Mouse (Mus musculus) spleen, embryonic (tissue): ENCODE measurements at regions not wholly inside any gene's neighbourhood (a gene's known extent, or its start where the extent isn't known, plus 50 kb on each side); places are given as distances from the start of the nearest gene placed in this dataset.

Experiments used
- CTCF ChIA-PET: fragments of 350-600 bp; sonication (Branson Sonifier 250); formaldehyde crosslinking; loops from one replicate; lab custom pipeline; 2022; lab: Charles Lee

DNA sequence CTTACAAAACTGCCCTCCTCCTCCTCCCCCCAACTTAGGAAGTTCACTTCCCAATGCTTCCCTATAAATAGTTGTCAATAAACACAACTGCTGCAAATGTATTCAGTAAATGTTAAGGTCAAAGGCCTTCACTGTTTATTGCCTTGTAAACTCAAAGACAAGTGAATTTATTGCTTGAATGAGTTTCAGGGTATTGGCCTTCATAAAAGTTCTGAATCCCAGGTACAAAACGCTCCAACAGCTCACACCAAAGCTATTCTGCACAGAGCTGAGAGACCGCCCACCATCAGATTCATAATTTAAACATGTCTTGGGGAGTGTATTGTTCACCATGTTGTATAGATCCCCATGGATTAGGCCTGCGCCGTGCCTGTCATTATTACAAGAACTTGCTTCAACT, 53.9 kb upstream of the Cdkn3 start:
- CTCF ChIA-PET = no interaction called here

DNA sequence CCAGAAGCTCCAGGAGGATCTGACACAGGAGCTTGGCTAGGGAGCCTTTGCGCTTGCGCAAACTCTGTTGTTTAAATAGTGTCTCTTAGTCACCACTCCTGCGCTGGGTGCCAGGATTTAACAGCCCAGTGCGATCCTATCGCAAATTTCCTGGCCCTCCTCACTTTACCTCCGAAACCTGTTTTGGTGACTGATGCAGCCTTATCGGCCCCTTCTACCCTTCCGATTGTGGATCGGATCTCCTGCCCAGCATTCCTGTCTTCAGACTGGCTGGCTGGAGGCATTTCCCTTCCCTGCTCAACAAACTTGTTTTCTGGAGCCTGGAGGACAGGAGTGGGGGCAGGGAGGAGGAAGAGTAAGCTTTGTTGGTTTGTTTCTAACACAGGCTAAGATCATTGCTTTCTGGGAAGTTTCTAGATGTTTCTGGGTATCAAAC, 56.0 kb upstream of the Cdkn3 start:
- CTCF ChIA-PET = no interaction called here

- CTCF ChIA-PET = interaction anchor here (0.6 to 0.7 kb wide), 2 partner anchors 21 to 1549 kb away, joined by 4 to 10 read pairs; no protein-coding TSS in a partner anchor
Measured at GRCm38 (mm10) chr14:46702669-46703435, 57.5 kb upstream of the Cdkn3 start.

DNA sequence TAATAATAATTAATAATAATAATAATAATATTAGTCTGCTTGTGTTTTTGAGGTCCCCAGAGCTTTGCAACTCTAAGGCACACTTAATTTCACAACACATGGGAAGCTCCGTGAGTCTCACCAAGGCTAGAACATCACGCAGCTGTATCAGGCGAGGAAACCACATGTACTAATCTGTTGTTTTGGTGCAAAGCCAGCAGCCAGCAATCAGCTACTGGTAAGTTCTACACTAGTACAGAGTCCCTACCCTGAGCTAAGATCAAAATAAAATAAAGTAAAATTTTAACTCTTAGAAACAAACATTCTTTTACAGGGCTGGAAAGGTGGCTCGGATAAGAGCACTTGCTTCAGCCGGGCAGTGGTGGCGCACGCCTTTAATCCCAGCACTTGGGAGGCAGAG, 67.8 kb upstream of the Cdkn3 start:
- CTCF ChIA-PET = no interaction called here

DNA sequence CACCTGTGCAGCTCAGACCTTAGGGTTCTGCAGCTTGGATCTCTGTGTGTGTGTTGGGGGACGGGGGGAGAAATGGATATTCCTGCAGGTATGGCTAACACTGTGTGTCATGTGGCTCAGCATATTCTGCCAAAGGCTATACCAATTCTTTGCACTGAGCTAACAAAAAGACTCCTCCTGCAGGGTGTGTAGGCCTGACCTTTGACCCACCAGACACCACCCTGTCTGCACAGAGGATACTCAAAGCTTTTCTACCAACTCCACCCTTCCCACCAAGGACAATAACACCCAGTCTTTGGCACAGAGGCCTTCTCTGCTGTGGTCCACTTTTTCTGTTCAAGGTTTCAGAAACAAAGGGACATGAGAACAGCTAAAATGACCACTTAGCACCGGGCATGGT, 68.3 kb upstream of the Cdkn3 start:
- CTCF ChIA-PET = no interaction called here

DNA sequence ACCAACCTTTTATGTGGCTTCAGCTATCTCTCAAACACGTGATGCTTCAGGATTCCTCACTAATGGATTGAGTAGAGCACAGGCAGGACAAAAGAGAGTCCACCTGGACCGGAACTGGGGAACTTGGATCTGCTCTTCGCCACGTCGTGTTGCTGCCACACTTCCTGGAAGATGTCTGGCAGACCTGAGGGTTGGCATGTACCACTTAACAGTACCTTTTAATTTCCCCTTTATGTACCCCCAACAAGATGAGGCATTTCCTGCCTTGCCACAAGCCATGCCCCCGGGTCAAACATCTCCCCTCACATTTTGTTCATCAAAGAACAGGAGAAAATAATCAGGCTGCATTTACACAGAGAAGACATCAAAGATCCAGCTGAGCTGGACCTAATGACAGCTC, 77.6 kb upstream of the Cdkn3 start:
- CTCF ChIA-PET = no interaction called here

- CTCF ChIA-PET = no interaction called here
Measured at GRCm38 (mm10) chr14:46678935-46679334, 81.4 kb upstream of the Cdkn3 start.

DNA sequence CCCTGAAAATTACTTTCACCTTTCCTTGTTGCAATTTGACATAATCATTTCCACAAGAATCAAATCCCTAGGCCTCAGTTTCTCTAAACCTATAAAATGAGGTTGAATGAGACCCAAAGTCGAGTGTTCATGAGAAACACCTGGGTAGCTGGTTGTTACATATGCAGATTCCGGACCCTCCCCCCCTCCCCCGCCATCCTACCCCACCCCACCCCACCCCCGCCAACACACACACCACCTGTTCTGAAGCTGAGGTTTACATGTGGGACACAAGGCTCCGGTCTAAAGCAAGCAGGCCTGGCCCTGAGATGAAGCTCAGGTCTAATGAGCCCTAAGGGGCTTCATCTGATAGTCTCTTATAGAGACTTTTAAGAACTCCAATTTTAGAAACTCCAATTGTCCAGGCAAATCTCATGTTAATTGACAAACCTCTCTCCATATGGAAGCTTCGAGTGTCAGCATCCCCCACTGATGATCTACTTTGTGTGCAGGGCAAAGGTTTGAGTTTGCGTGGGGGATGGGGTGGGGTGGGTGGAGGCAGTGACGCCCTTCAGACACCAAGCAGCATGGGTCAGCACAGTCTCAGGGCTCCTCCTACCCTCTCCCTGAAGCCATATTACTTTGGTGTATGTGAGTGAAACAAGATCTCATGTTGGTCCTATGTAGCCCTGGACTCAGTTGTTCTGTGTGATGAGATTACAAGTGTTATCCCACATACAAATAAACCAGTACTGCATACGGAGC, 88.7 kb upstream of the Cdkn3 start:
- CTCF ChIA-PET = interaction anchor here (0.6 kb wide), 1 partner anchor 416 kb away, joined by 3 read pairs; no protein-coding TSS in a partner anchor

GRCm38 (mm10) chr14:46671062-46671461, 89.3 kb upstream of the Cdkn3 start:
- CTCF ChIA-PET = interaction anchor here (0.6 kb wide), 1 partner anchor 417 kb away, joined by 3 read pairs; no protein-coding TSS in a partner anchor

GRCm38 (mm10) chr14:46670221-46671046, 89.9 kb upstream of the Cdkn3 start:
- CTCF ChIA-PET = no interaction called here

DNA sequence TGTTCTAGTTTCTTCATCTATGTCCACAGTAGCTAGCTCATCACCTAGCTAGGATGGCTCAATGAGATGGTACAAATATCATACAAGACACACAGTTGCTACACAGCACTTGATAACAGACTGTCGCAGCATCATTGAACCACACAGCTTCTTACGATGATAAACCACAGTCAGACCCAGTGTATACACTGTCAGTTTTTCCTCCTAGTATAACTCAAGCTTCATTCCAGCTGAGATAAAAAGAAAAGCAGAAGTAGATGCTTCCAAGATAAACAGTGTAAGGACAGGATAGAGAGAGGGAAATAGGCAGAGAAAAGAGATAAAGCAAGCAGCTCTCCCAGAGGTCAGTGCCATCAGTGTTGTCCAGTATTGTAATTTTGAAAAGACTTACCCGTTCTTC, 92.1 kb upstream of the Cdkn3 start:
- CTCF ChIA-PET = no interaction called here

- CTCF ChIA-PET = no interaction called here
Measured at GRCm38 (mm10) chr14:46664305-46664704, 96.0 kb upstream of the Cdkn3 start.

- CTCF ChIA-PET = no interaction called here
Measured at GRCm38 (mm10) chr14:46663529-46663928, 96.8 kb upstream of the Cdkn3 start.

- CTCF ChIA-PET = no interaction called here
Measured at GRCm38 (mm10) chr14:46661792-46662545, 98.4 kb upstream of the Cdkn3 start.

GRCm38 (mm10) chr14:46661118-46661791, 99.1 kb upstream of the Cdkn3 start:
- CTCF ChIA-PET = no interaction called here

GRCm38 (mm10) chr14:46659365-46659764, 101.0 kb upstream of the Cdkn3 start:
- CTCF ChIA-PET = no interaction called here

- CTCF ChIA-PET = no interaction called here
Measured at GRCm38 (mm10) chr14:46656249-46656648, 104.1 kb upstream of the Cdkn3 start.

- CTCF ChIA-PET = no interaction called here
Measured at GRCm38 (mm10) chr14:46647319-46647974, 112.9 kb upstream of the Cdkn3 start.

DNA sequence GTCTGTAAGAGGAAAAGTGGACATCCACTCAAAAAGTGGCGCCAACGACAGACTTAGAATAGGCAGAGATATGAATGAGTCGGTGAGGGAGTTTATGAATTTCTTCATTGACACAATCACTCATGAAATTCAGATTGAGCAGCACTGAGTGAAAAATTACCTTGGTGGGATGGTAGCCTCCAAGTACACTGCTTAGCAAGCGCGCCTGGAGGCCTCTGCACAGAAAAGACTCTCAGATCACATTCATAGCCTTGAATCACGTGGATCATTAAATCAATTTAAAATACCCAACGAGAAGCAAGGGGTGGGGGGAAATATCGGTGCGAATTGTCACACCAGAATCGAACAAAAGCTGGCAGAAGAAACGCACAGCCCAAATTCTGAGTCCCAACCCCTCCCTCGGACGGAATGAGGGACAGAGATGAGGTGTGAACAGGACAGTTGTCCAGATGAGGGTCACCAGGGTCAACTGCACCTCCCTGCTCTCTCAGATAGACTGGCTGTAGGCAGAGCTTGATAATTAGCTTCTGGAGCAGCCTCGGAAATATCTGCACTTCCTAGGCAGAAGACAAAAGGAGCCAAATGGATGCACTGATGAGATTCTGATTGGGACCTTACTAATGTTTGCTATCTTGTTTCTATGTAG, 113.5 kb upstream of the Cdkn3 start:
- CTCF ChIA-PET = no interaction called here
